Mouse (Mus musculus) kidney, adult 2 months (tissue): Measurements from ENCODE around the gene Vti1a. TPM values are rescaled to one million over a fixed set of nuclear protein-coding genes. Genes with fewer than 3 reads are reported as not detected.

Experiments used
- DNase-seq: peaks from one replicate; pipeline ENCODE4 v3.0.0; 2021
- H3K27ac ChIP-seq: fragments of 200-500 bp; 2 replicates; pipeline ENCODE4 v1.5.1; 2012; ENCODE audit warnings: low read depth, low read length, control low read depth, inconsistent platforms; ENCODE audit not compliant: insufficient read depth
- H3K27me3 ChIP-seq: fragments of 200-500 bp; replicated peaks from 2 replicates; pipeline ENCODE4 v1.6.1; 2012; ENCODE audit warnings: mild to moderate bottlenecking, moderate library complexity, low read length, inconsistent platforms; ENCODE audit not compliant: control insufficient read depth, insufficient read depth
- H3K36me3 ChIP-seq: fragments of 200-500 bp; 2 replicates; pipeline ENCODE4 v1.6.1; 2012; ENCODE audit warnings: mild to moderate bottlenecking, moderate library complexity, low read length, inconsistent platforms; ENCODE audit not compliant: control insufficient read depth, insufficient read depth
- H3K4me1 ChIP-seq: fragments of 200-500 bp; 2 replicates; pipeline ENCODE4 v1.6.1; 2011; ENCODE audit warnings: low read length; ENCODE audit not compliant: control insufficient read depth, insufficient read depth
- H3K4me3 ChIP-seq: fragments of 200-500 bp; 2 replicates; pipeline ENCODE4 v1.5.1; 2011; ENCODE audit warnings: mild to moderate bottlenecking, low read depth, low read length, control low read depth; ENCODE audit not compliant: insufficient read depth
- CTCF ChIP-seq: fragments of 200-500 bp; conservative IDR thresholded peaks from 2 replicates; pipeline ENCODE4 v1.5.1; 2011; ENCODE audit warnings: low read depth, mild to moderate bottlenecking, control low read depth, low read length, moderate library complexity, mixed read lengths; ENCODE audit not compliant: insufficient read depth, insufficient read length
- POLR2A ChIP-seq: fragments of 200-500 bp; IDR thresholded peaks from one replicate; pipeline ENCODE4 v1.6.1; 2011; ENCODE audit warnings: low read depth, low read length, control low read depth
- WGBS: fragments of 180-500 bp; shearing (Covaris S2); methylation state at CpG from one replicate; pipeline ENCODE4 v1.1.7; 2018; 5-methylcytosine and 5-hydroxymethylcytosine counted together
- polyA plus RNA-seq: library from polyadenylated mRNA; depleted of rRNA; stranded (reverse); fragments of >200 nt; gene quantifications from 2 replicates; pipeline ENCODE4 v1.2.3, GENCODE M21; 2012

Vti1a gene
- polyA plus RNA-seq, 1 experiment, result 15.7 TPM

DNA sequence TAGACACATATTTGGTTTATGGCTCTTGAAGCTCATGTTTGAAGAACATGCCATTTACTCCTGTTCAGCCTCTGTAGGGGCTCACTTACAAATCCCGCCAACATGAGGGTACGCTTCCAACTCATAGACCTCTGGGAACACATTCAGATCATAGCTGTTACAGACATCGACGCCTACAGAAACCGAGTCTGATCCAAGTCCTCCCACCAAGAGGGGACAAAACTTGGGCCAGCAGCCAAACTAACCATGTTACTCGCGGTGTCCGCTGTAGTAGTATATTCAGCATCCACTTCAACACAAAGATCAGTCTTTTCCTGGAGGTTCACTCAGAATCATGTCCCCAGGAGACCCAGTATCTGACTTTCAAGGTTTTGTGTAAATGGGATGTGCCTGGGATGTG, 193.5 kb downstream of the Vti1a start:
- H3K36me3 ChIP-seq, result no peaks in the 10 kb centered on the region
- H3K4me1 ChIP-seq, result peaks cover 7% of the 10 kb centered on the region; the same call in 1 of the 2 replicates
- no peaks in the 10 kb centered on the region for H3K27me3 ChIP-seq
- DNase-seq, result no peak
- no peak overlapping the region for H3K27ac ChIP-seq
- WGBS, result 92% methylated on average over 8 of the region's 8 CpGs
- TF ChIP-seq CTCF, result no peak
- no peak for TF ChIP-seq POLR2A
- no peak overlapping the region for H3K4me3 ChIP-seq

DNA sequence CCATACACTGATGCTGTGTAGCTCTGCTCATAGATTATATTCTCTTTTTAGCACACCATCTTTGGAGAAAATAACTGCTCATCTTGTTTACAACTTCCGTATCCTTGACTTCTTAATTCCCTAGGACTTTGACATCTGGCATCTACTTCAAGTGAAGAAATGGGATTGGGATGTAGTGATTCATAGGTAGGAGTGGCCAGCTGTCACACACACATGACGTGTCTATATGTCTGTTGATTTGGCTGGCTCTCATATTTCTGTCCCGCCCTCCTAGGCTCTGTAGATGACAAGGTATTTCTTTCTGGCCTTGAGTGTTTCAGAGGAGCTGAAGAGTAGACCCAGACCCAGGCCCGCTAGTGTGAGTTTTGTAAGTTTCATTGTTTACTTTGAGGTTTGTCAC, 197.8 kb downstream of the Vti1a start:
- WGBS, result 96% methylated on average over 4 of the region's 4 CpGs
- H3K36me3 ChIP-seq, result no peaks in the 10 kb centered on the region
- H3K4me1 ChIP-seq, result no peaks in the 10 kb centered on the region
- TF ChIP-seq POLR2A (no peak), CTCF (no peak)
- H3K27me3 ChIP-seq, result no peaks in the 10 kb centered on the region
- DNase-seq, result no peak
- H3K27ac ChIP-seq, result no peak overlapping the region
- no peak overlapping the region for H3K4me3 ChIP-seq

DNA sequence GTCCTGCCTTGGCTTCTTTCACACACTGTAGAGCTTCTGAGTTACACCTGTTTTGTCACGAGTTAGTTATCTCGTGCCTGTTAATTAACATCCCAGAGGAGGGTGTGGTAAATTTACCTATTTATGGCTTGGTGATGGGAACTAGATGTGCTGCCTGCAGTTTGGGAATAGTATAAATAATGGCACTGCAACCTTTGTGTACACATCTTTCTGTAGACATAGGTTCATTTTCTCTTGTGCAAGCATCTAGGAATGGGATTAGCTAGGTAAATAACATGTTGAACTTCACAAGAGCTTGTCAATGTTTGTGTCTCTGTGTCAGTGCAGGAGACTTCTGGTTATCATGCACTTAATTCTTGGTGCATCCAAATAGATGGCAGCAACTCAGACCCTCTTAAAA, 204.1 kb downstream of the Vti1a start:
- 41% methylated on average over 2 of the region's 2 CpGs for WGBS
- TF ChIP-seq CTCF (no peak), POLR2A (no peak)

DNA sequence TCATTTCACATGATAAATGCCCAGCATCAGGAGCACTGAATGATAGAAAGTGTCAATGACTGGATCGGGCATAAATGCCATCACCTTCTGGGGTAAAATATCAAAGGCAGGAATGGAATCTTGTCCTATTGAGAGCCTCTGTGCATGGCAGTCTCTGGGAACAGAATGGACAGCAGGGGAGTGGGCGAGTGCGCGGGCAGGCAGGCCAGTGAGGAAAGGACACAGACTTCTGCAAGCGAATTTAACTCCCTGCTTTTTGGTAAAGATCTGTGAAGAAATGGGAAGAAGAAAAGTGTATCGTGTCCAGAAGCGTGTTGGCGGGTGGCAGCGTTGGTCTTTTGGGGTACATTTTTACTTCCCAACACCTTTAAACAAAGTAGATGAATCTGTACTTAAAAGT, 207.2 kb downstream of the Vti1a start:
- no peak overlapping the region for H3K4me3 ChIP-seq
- 96% methylated on average over 9 of the region's 9 CpGs for WGBS
- H3K4me1 ChIP-seq, result no peaks in the 10 kb centered on the region
- no peaks in the 10 kb centered on the region for H3K27me3 ChIP-seq
- no peaks in the 10 kb centered on the region for H3K36me3 ChIP-seq
- no peak overlapping the region for H3K27ac ChIP-seq
- no peak for DNase-seq
- TF ChIP-seq CTCF (no peak), POLR2A (no peak)

More for the DNA sequence above, 204.1 kb downstream of the Vti1a start:
- Histone ChIP-seq H3K36me3 (no peaks in the 10 kb centered on the region), H3K4me1 (no peaks in the 10 kb centered on the region), H3K27me3 (no peaks in the 10 kb centered on the region), H3K4me3 (no peak overlapping the region), H3K27ac (no peak overlapping the region)
- DNase-seq, result no peak

DNA sequence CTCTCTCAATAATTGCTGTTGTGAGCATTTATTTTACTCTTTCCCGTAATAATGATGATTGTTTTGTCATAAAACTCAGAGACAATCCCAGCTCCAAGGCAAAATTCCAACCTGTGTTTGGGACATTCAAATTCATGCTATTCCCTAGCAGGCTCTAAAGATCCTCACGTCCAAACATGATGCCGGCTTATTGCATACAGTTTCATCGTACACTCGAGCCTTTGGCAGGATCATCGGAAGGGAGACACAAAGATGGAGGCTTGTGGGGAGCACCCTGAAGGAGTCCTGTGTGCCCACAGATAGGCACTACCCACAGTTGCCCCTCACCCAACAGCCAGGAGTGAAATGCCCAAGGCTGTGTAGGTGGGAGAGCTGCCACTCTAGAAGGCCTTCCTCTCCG, 208.3 kb downstream of the Vti1a start:
- Histone ChIP-seq H3K4me1 (no peaks in the 10 kb centered on the region), H3K4me3 (no peak overlapping the region), H3K36me3 (no peaks in the 10 kb centered on the region), H3K27me3 (no peaks in the 10 kb centered on the region), H3K27ac (no peak overlapping the region)
- TF ChIP-seq POLR2A, result no peak
- WGBS, result 96% methylated on average over 7 of the region's 7 CpGs
- DNase-seq, result no peak

DNA sequence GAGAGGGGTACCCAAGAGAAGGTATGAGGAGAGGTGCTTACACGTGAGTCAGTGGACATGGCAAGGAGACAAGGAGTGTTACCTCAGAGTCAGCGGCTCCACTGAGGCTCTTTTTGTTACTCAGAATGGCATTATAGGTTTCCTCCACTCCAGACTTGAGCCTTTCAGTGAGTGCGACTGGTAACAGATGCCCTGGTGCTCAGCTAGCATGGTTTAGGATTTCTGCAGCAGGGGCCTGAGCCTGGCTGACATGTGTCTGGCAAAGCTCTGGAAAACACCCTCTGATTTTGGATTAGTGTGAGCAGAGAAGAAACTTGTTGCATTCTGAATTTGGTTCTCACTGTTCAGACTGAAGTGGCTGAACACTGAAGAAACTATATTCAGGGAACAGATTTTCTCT, 209.0 kb downstream of the Vti1a start:
- WGBS, result 88% methylated on average over 3 of the region's 3 CpGs
- H3K4me1 ChIP-seq, result no peaks in the 10 kb centered on the region
- H3K36me3 ChIP-seq, result no peaks in the 10 kb centered on the region
- H3K27me3 ChIP-seq, result no peaks in the 10 kb centered on the region
- H3K4me3 ChIP-seq, result no peak overlapping the region
- no peak for DNase-seq
- H3K27ac ChIP-seq, result no peak overlapping the region
- TF ChIP-seq CTCF, result no peak
- TF ChIP-seq POLR2A, result no peak

DNA sequence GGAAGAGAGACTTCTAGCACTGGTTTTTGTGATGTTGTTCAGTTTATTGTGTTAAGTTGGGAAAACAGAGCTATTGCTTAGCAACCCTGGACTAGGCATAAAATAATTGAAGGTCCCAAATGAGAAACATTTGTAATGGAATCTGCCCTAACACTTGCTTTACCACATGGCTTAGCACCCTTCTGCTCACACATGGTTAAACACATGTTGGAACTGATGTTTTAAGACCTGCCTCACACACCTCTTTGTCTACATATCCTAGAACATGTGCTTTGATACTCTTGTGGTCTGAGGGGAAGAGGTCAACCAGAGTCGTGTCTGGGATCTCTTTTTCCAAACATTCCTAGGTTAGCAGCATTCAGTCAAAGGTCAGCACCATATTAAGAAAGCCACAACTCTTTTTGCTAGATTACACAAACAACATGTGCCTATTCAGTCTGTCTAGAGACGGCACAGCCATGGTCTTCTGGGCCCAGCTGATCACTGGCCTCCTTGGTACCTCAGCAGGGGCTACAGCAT, 210.7 kb downstream of the Vti1a start:
- no peaks in the 10 kb centered on the region for H3K4me1 ChIP-seq
- no peaks in the 10 kb centered on the region for H3K36me3 ChIP-seq
- H3K27ac ChIP-seq, result no peak overlapping the region
- H3K27me3 ChIP-seq, result no peaks in the 10 kb centered on the region
- no peak for DNase-seq
- WGBS, result 44% methylated on average over 2 of the region's 2 CpGs
- TF ChIP-seq CTCF (no peak), POLR2A (no peak)
- H3K4me3 ChIP-seq, result no peak overlapping the region

DNA sequence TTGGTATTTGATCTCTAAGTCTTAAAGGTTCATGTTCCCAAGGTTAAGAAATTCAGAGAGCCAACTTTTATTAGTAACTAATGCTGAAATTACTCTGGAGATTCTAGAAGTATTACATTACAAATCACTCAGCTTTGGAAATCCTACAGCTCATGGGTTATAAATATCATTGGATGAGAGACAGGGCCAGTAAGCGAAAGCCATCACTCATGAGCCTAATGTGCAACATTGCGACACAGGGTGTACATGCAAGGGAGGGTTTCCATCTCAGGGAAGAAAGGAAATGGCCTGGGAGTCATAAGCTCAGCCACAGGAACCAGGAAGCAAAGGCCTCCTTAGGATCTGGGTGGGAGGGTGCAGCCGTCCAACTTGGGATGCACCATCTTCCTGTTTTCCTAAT, 213.9 kb downstream of the Vti1a start:
- WGBS, result 82% methylated on average over 3 of the region's 3 CpGs
- Histone ChIP-seq H3K36me3 (no peaks in the 10 kb centered on the region), H3K4me1 (no peaks in the 10 kb centered on the region), H3K27ac (no peak overlapping the region), H3K4me3 (no peak overlapping the region), H3K27me3 (no peaks in the 10 kb centered on the region)
- DNase-seq, result no peak
- TF ChIP-seq POLR2A (no peak), CTCF (no peak)
